Mouse (Mus musculus) liver, postnatal 0 days (tissue): Measurements from ENCODE around the gene Ddx17.

ENCODE experiments used
- CTCF ChIP-seq: sonication (generic); IDR thresholded peaks from 2 replicates; pipeline ENCODE4 v1.5.1; 2016; ENCODE audit warnings: antibody characterized with exemption, low read depth
- EP300 ChIP-seq: IDR thresholded peaks from 2 replicates; pipeline ENCODE4 v1.6.1; 2016; ENCODE audit warnings: antibody characterized with exemption, low read depth, mild to moderate bottlenecking

- no peak for TF ChIP-seq CTCF
- TF ChIP-seq EP300: no peak
These were observed 41.7 kb downstream of the Ddx17 start, which contains the start of gene Kcnj4 for GRCm38 (mm10) chr15:79504707-79505452.
